Mouse (Mus musculus) erythroblast, embryonic 14.5 days (primary cell): Measurements from ENCODE around the gene Ano4.

Experiments used
- GATA1 ChIP-seq: IDR thresholded peaks from 2 replicates; pipeline ENCODE4 v1.6.1; 2012; ENCODE audit warnings: low read length, inconsistent platforms, mixed read lengths
- TAL1 ChIP-seq: IDR thresholded peaks from 3 replicates; pipeline ENCODE4 v1.6.1; 2012; ENCODE audit warnings: low read length, inconsistent platforms, mixed read lengths

- no peak for TF ChIP-seq GATA1
- TF ChIP-seq TAL1 = no peak
Measured at GRCm38 (mm10) chr10:89222284-89222989, 122.1 kb downstream of the Ano4 start.
